Mouse (Mus musculus) forebrain, embryonic 12.5 days (tissue): ENCODE results near the gene Ckmt1. TPM values are rescaled to one million over a fixed set of nuclear protein-coding genes. Genes with fewer than 3 reads are reported as not detected.
A peak's percentile ranks its signal among the peaks of the same experiment; 100 is the strongest.
"Not testable (repeated sequence)": the region's sequence is repeated elsewhere in the genome, so short reads cannot be mapped to it uniquely, and the experiment has no call there.

Source experiments
- ATAC-seq: fragments of 200-750 bp; cut with Nextera tagmentation; 2 replicates; pipeline ENCODE4 v1.8.0; 2017; ENCODE audit warnings: moderate TSS enrichment; ENCODE audit not compliant: low FRiP score
- H3K27ac ChIP-seq: fragments of 300-500 bp; sonication (generic); 2 replicates; pipeline ENCODE4 v1.5.1; 2016; ENCODE audit warnings: mild to moderate bottlenecking
- H3K27me3 ChIP-seq: fragments of 300-500 bp; sonication (generic); 2 replicates; pipeline ENCODE4 v1.6.1; 2016; ENCODE audit warnings: mild to moderate bottlenecking
- H3K36me3 ChIP-seq: fragments of 300-500 bp; sonication (generic); replicated peaks from 2 replicates; pipeline ENCODE4 v1.6.1; 2016; ENCODE audit warnings: mild to moderate bottlenecking
- H3K4me1 ChIP-seq: fragments of 300-500 bp; sonication (generic); 2 replicates; pipeline ENCODE4 v1.6.1; 2016
- H3K4me2 ChIP-seq: fragments of 300-500 bp; sonication (generic); 2 replicates; pipeline ENCODE4 v1.6.1; 2016; ENCODE audit warnings: mild to moderate bottlenecking, moderate library complexity
- H3K4me3 ChIP-seq: fragments of 300-500 bp; sonication (generic); replicated peaks from 2 replicates; pipeline ENCODE4 v1.5.1; 2016; ENCODE audit warnings: mild to moderate bottlenecking
- H3K9ac ChIP-seq: fragments of 300-500 bp; sonication (generic); 2 replicates; pipeline ENCODE4 v1.6.1; 2016; ENCODE audit warnings: mild to moderate bottlenecking
- H3K9me3 ChIP-seq: fragments of 300-500 bp; sonication (generic); 2 replicates; pipeline ENCODE4 v1.6.1; 2016
- WGBS: fragments of 180-500 bp; shearing (Covaris S2); methylation state at CpG from one replicate; pipeline ENCODE4 v1.1.7; 2016; 5-methylcytosine and 5-hydroxymethylcytosine counted together
- polyA plus RNA-seq: library from polyadenylated mRNA; unstranded; fragments of >200 nt; fragmentation: Nextera tagmentation; extraction: Ambion mirVana; gene quantifications from 2 replicates; pipeline ENCODE4 v1.2.1, GENCODE M21; 2016

The Ckmt1 gene
- polyA plus RNA-seq, 1 experiment from 2014 or later: 8.5 TPM

GRCm38 (mm10) chr2:121359461-121359860 is 1.9 kb downstream of the Ckmt1 start:
- no peak overlapping the region for H3K27ac ChIP-seq
- 46% methylated on average over 4 of the region's 4 CpGs for WGBS
- no peaks in the 10 kb centered on the region for H3K9me3 ChIP-seq
- no peaks in the 10 kb centered on the region for H3K36me3 ChIP-seq
- peak overlapping the region; percentile 60; the same call in 1 of the 2 replicates for H3K4me2 ChIP-seq
- no peak for ATAC-seq
- peaks cover 13% of the 10 kb centered on the region for H3K4me1 ChIP-seq
- no peak overlapping the region for H3K4me3 ChIP-seq
- no peak overlapping the region for H3K9ac ChIP-seq
- H3K27me3 ChIP-seq: peaks cover 36% of the 10 kb centered on the region

GRCm38 (mm10) chr2:121363656-121364055 is 6.1 kb downstream of the Ckmt1 start:
- H3K27me3 ChIP-seq: peaks cover 12% of the 10 kb centered on the region
- no peaks in the 10 kb centered on the region for H3K36me3 ChIP-seq
- no peak overlapping the region for H3K27ac ChIP-seq
- 82% methylated on average over 3 of the region's 3 CpGs for WGBS
- no peak overlapping the region for H3K4me2 ChIP-seq
- H3K4me1 ChIP-seq: peaks cover 3% of the 10 kb centered on the region
- no peaks in the 10 kb centered on the region for H3K9me3 ChIP-seq
- no peak overlapping the region for H3K9ac ChIP-seq
- no peak for ATAC-seq
- H3K4me3 ChIP-seq: no peak overlapping the region

GRCm38 (mm10) chr2:121368831-121369230 is 11.3 kb downstream of the Ckmt1 start:
- WGBS: 81% methylated on average over 2 of the region's 2 CpGs
- Histone ChIP-seq H3K27me3 (no peaks in the 10 kb centered on the region), H3K4me3 (no peak overlapping the region), H3K4me1 (no peaks in the 10 kb centered on the region), H3K4me2 (no peak overlapping the region), H3K9ac (no peak overlapping the region), H3K36me3 (no peaks in the 10 kb centered on the region), H3K27ac (no peak overlapping the region), H3K9me3 (no peaks in the 10 kb centered on the region)
- no peak for ATAC-seq

GRCm38 (mm10) chr2:121370921-121371320 is 13.4 kb downstream of the Ckmt1 start:
- Histone ChIP-seq H3K4me2 (no peak overlapping the region), H3K27me3 (no peaks in the 10 kb centered on the region), H3K4me3 (no peak overlapping the region), H3K9ac (no peak overlapping the region), H3K36me3 (no peaks in the 10 kb centered on the region), H3K27ac (no peak overlapping the region), H3K9me3 (no peaks in the 10 kb centered on the region), H3K4me1 (no peaks in the 10 kb centered on the region)
- 81% methylated on average over 5 of the region's 5 CpGs for WGBS
- ATAC-seq: no peak

GRCm38 (mm10) chr2:121372266-121372665 is 14.8 kb downstream of the Ckmt1 start:
- H3K4me2 ChIP-seq: no peak overlapping the region
- H3K27me3 ChIP-seq: no peaks in the 10 kb centered on the region
- no peaks in the 10 kb centered on the region for H3K36me3 ChIP-seq
- no peak overlapping the region for H3K27ac ChIP-seq
- no peak overlapping the region for H3K4me3 ChIP-seq
- H3K9ac ChIP-seq: no peak overlapping the region
- no peaks in the 10 kb centered on the region for H3K9me3 ChIP-seq
- no peak for ATAC-seq
- H3K4me1 ChIP-seq: no peaks in the 10 kb centered on the region
- 82% methylated on average over 3 of the region's 3 CpGs for WGBS

- no peak overlapping the region for H3K27ac ChIP-seq
- H3K4me3 ChIP-seq: no peak overlapping the region
- WGBS: 46% methylated on average over 2 of the region's 2 CpGs
- no peak overlapping the region for H3K9ac ChIP-seq
- no peaks in the 10 kb centered on the region for H3K27me3 ChIP-seq
- no peak for ATAC-seq
- no peak overlapping the region for H3K4me2 ChIP-seq
- H3K4me1 ChIP-seq: no peaks in the 10 kb centered on the region
- no peaks in the 10 kb centered on the region for H3K36me3 ChIP-seq
- no peaks in the 10 kb centered on the region for H3K9me3 ChIP-seq
These were observed 17.3 kb downstream of the Ckmt1 start for GRCm38 (mm10) chr2:121374766-121375165.

GRCm38 (mm10) chr2:121386961-121387575 is 29.6 kb downstream of the Ckmt1 start, which contains the start of gene Strc:
Strc (minus strand) TSS chr2:121387168.
- not testable (repeated sequence) for H3K27me3 ChIP-seq, H3K9ac ChIP-seq, H3K4me3 ChIP-seq, H3K36me3 ChIP-seq, H3K9me3 ChIP-seq, H3K4me2 ChIP-seq, ATAC-seq, H3K4me1 ChIP-seq, H3K27ac ChIP-seq
- WGBS: 95% methylated on average over 16 of the region's 17 CpGs

GRCm38 (mm10) chr2:121396624-121397023 is 39.1 kb downstream of the Ckmt1 start:
- Histone ChIP-seq H3K36me3 (no peaks in the 10 kb centered on the region), H3K9ac (no peak overlapping the region), H3K4me1 (no peaks in the 10 kb centered on the region), H3K27me3 (no peaks in the 10 kb centered on the region), H3K9me3 (no peaks in the 10 kb centered on the region), H3K4me2 (no peak overlapping the region), H3K4me3 (no peak overlapping the region), H3K27ac (no peak overlapping the region)
- WGBS: 16% methylated on average over 8 of the region's 8 CpGs
- no peak for ATAC-seq

- Histone ChIP-seq H3K9ac (no peak overlapping the region), H3K4me2 (no peak overlapping the region), H3K27ac (no peak overlapping the region), H3K9me3 (no peaks in the 10 kb centered on the region), H3K4me1 (no peaks in the 10 kb centered on the region), H3K4me3 (no peak overlapping the region), H3K27me3 (no peaks in the 10 kb centered on the region), H3K36me3 (no peaks in the 10 kb centered on the region; the same call in 1 of the 2 replicates)
- no peak for ATAC-seq
These were observed 45.8 kb downstream of the Ckmt1 start for GRCm38 (mm10) chr2:121403296-121403695.

- H3K4me2 ChIP-seq: no peak overlapping the region
- no peaks in the 10 kb centered on the region for H3K9me3 ChIP-seq
- H3K4me1 ChIP-seq: peaks cover 6% of the 10 kb centered on the region; the same call in 1 of the 2 replicates
- 24% methylated on average over 4 of the region's 4 CpGs for WGBS
- no peaks in the 10 kb centered on the region; the same call in 1 of the 2 replicates for H3K36me3 ChIP-seq
- H3K4me3 ChIP-seq: no peak overlapping the region
- no peak overlapping the region for H3K27ac ChIP-seq
- no peak overlapping the region for H3K9ac ChIP-seq
- H3K27me3 ChIP-seq: no peaks in the 10 kb centered on the region
- no peak for ATAC-seq
These were observed 50.6 kb downstream of the Ckmt1 start for GRCm38 (mm10) chr2:121408160-121408559.

GRCm38 (mm10) chr2:121412843-121413386 is 55.4 kb downstream of the Ckmt1 start:
- Histone ChIP-seq H3K4me2 (peak overlapping the region; percentile 57), H3K27me3 (no peaks in the 10 kb centered on the region), H3K36me3 (peaks cover 16% of the 10 kb centered on the region), H3K9me3 (no peaks in the 10 kb centered on the region), H3K27ac (peak overlapping the region; percentile 97), H3K4me1 (peaks cover 32% of the 10 kb centered on the region), H3K9ac (peak overlapping the region; percentile 68), H3K4me3 (peak overlapping the region; percentile 98)
- no peak for ATAC-seq
- 14% methylated on average over 4 of the region's 4 CpGs for WGBS
